Mouse (Mus musculus): Measurements from ENCODE around the gene Ppp3cb.
A peak's percentile ranks its signal among the peaks of the same experiment; 100 is the strongest.

Ppp3cb gene

DNA sequence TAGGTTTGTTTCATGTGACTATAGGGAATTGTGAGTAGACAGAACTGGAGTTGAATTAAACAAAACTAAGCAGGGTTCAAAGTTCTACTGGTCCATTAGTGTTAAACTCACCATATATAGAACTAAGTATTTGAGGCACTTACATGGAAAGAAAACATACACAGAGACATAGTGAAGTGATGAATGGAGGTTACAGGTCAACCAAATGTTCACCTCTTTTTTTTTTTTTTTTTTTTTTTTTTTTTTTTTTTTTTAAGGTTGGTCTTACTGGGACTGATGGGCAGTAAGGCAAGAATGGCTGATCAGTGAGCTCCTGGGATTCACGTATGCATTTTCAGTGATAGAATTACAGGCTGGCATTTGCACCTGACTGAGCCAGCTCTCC, 66.2 kb downstream of the Ppp3cb start:
- no peak for DNase-seq (ENCODE audit: low read depth, low spot score)

DNA sequence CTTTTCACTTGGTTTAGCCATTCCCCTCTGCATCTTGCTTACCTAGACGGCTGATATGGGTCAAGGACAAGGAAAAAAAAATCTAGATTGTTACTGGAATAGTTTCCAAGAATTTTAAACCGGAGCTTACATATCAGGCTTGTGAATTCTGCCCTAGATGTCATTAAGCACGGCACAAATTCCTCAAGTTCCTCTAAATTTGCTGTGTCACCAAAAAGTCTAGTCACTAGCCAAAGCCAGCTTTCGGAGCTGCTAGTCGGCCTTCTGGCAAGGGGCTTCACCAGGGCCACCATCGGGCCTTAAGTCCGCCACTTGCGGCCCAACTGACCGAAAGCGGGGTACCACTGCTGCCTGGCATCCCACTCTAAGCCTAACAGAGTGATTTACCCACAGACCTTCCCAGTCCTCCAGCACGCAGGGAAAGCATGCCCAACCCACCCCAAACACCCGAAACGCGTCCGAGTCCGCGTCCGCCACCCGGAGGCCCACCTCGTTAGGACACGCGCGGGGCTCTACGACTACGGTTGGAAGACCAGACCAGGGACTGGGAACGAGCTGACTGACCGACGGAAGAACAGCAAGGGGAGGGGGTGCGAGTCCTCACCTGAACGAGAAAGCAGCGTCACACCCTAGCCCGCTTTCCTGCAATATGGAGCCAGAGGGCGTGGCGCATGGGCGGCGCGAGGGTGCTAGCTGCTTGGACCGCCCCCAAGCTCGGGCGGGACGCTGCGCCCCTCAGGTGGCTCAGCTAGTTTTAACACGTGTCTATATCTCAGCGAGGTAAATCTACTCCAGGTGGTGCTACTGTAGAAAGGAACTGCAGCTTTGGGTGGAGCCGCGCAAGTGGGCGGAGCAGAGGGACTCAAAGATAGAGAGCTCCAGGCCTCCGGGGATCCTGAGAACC, 66.8 kb downstream of the Ppp3cb start, which contains the start of gene Anxa7:
Anxa7 (minus strand) TSS at position 843 of the 904 bp plus-strand sequence.
- DNase-seq (ENCODE audit: low read depth, low spot score): peak; percentile 85

- peak; percentile 38 for DNase-seq (ENCODE audit: low read depth, low spot score)
Measured at GRCm38 (mm10) chr14:20478801-20479200, 67.6 kb downstream of the Ppp3cb start.

DNA sequence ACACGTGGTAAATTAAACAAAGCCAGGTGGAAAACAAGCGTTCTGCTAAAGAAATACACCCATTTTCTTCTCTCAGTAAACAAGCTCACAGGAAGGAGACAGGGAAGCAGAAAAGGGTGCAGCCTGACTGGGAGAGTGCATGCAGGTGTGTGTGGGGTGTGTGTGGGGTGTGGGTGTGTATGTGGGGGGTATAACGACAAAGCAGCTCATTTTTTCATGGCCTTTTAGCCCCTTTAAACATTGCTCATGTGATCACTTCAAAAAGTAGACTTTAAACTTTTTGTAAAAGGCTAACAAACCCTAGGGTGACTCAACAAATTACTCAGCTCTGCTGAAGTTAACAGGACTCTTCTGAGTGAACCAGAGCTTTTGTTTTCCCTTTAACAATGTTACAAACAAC, 68.0 kb downstream of the Ppp3cb start:
- no peak for DNase-seq (ENCODE audit: low read depth, low spot score)

- no peak for DNase-seq (ENCODE audit: low read depth, low spot score)
Measured at GRCm38 (mm10) chr14:20477261-20478025, 68.9 kb downstream of the Ppp3cb start.

DNA sequence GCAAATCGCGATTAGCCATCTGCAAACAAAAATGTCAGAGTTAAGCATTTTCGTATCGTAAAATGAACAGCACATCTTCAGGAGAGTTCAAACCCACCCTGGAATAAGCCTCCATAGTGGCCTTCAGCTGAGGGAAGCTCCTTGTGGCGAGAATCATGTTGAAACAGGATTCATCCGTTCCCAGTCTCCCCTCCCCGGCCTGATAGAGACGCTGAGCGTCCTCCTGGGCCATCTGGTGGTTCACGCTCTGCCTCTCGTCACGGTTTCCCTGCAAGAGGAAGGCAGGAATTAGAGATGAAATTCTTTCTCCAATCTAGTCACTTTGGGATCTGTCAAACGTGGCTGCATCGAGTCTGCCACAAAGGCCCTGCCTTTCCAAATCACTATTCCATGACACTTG, 86.2 kb downstream of the Ppp3cb start:
- no peak for DNase-seq (ENCODE audit: low read depth, low spot score)

GRCm38 (mm10) chr14:20458378-20458777, 88.0 kb downstream of the Ppp3cb start:
- DNase-seq (ENCODE audit: low read depth, low spot score): no peak

- no peak for DNase-seq (ENCODE audit: low read depth, low spot score)
Measured at GRCm38 (mm10) chr14:20452929-20453328, 93.4 kb downstream of the Ppp3cb start.

DNA sequence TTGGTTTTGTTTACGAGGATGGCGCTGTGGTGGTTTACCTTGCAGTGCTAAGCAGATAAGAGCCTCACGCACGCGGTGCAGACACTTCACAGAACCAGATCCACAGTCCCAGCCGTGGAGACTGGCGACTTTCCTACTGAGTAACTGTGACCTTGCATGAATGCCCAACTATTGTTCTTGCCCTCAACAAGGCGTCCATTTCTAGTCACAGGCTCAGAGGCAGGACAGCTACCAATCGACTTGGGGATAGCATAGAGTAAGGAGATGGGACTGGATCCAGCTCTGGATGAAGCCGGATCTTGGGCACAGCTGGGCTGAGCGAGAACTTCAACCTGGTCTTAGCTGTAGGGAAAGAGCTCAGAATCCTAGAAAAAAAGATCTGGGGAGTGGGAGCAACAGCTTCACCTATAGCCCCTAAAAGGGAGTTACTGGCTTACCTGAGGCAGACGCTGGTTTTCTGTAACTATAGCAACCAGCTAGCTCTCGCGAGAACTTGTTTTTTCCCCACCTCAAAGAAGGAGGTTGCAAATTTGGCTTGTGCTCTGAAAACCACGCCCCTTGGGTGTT, 94.5 kb downstream of the Ppp3cb start, which contains the start of gene Cfap70:
Cfap70 (minus strand) TSS at position 462 of the 567 bp plus-strand sequence.
- peak; percentile 76 for DNase-seq (ENCODE audit: low read depth, low spot score)

GRCm38 (mm10) chr14:20451302-20451701, 95.1 kb downstream of the Ppp3cb start:
- DNase-seq (ENCODE audit: low read depth, low spot score): no peak

Measured in CD4-positive, CD25-positive, alpha-beta regulatory T cell, adult 2 months (primary cell).